Mouse (Mus musculus) adrenal gland, adult 18-20 months (tissue): Measurements from ENCODE around the gene Serinc3. TPM values are rescaled to one million over a fixed set of nuclear protein-coding genes. Genes with fewer than 3 reads are reported as not detected.
"Not testable (repeated sequence)": the region's sequence is repeated elsewhere in the genome, so short reads cannot be mapped to it uniquely, and the experiment has no call there.

ENCODE experiments used
- DNase-seq, 2 experiments: peaks; one replicate each; pipeline ENCODE4 v3.0.0; 2021 to 2022; ENCODE audit warnings: low spot score in 2 of 2
- total RNA-seq, 2 experiments: library from RNA; stranded (reverse); gene quantifications; 1 replicate in 1 of 2; 2 replicates in 1 of 2; pipeline ENCODE4 v1.2.3; 2021

Serinc3 gene
- total RNA-seq, 2 experiments from 2014 or later, result 521 to 567 TPM

- DNase-seq, result no peak
These were observed 22.1 kb upstream of the Serinc3 start for GRCm38 (mm10) chr2:163667045-163667444.

DNA sequence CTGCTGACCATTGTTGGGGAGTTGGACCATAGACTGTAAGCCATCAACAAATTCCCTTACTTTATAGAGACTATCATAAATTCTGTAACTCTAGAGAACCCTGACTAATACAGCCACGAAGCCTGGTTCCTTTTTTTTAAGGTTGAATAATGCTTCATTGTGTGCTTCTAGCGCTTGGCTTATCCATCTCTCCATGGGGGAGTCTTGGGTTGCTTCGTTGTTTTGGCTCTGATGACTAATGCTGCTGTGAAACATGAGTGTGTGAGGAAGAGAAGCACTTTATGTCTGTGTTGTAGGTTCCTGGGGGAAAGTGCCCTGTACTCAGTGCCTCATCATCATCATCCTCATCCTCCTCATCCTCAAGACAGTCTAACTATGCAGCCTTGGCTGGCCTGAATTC, 19.0 kb upstream of the Serinc3 start:
- no peak for DNase-seq

- DNase-seq, result no peak
These were observed 17.8 kb upstream of the Serinc3 start for GRCm38 (mm10) chr2:163662698-163663221.

GRCm38 (mm10) chr2:163662076-163662475, 17.1 kb upstream of the Serinc3 start:
- DNase-seq, result no peak

DNA sequence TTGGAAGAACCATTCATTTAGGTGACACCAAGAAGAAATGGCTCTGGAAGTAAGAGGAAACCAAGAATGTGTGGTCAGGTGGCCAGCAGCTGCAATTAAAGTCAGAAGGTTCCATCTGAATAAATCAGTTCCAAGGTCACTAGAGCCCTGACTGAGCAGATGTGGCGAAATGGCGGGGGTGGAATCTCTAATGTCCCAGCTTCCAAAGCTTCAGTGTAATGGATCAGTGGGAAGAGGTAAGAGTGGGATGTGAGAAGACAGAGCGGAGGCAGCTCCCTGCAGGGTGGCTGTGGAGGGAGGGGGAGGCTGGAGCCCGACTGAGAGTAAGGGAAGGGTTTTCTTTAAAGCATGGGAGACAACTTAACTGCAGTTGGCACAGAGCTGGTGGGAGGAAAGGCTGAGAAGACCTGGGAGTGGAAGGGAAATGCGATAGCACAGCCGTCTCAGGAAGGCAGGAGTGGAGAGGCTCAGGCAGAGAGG, 16.5 kb upstream of the Serinc3 start:
- DNase-seq, result peak in 1 of 2 experiments; percentile 23

- no peak for DNase-seq
These were observed 15.3 kb upstream of the Serinc3 start for GRCm38 (mm10) chr2:163660103-163660701.

GRCm38 (mm10) chr2:163659431-163659830, 14.5 kb upstream of the Serinc3 start:
- no peak for DNase-seq

DNA sequence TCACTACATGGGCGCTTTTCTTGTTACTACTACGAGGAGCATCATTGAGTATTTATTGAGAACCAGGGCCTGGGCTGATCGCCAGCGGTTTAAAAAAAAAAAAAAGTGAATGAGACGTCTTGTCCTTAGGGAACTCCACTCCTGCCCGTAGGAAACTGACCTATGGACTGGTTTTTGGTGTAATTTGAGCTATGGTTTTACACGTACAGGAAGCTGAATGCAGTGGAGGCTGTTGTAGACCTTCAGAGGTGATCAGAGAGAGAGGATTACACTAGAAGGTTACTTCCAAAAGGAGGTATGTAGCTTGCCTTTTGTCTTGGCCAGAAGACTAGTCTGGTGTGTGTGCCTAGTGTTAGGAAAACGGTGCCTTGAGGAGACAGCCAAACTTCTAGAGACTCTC, 14.0 kb upstream of the Serinc3 start:
- DNase-seq, result peak in 1 of 2 experiments; percentile 34

DNA sequence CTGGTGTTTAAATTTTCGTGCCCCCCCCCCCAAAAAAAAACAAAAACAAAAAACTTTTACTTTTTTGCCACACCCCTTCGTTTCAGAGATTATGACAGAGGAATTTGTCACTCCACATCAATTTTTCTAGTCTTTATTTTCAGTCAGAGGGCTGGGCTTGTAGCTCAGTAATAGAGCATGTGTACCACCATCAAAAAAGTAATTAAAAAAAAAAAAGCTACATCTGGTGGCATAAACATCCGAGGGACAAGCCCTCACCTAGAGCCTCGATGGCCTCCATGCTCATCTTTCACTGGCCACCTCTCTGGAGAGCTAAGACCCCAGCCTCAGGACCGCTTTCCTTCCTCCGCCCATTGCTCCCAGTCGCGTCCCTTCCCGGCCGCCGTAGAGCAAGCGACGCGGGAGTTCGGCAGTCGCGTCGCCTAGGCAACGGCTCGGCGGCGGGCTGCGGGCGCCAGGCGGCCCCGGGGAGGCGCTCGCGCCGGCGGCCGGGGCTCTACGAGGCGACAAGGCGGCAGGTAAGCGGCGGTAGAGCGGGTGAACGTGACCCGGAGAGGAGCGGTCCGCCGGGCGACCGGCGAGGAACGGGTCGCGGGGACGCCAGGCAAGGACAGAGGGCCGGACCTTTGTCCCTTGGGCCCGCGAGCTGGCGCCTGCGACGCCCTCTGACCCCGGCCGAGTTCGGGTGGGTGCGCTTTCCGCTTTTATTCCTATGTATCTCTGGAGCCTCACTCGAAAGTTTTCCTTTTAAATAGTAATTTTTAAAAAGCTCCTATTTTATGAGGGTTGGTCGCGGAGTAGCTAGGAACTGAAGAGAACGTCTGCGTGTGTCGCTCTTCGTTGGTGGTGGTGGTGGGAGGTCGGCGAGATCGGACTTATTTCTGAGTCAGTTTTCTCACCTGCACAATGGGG, 13.3 kb upstream of the Serinc3 start, which contains the start of gene Pkig:
TSS of gene Pkig (plus strand) at position 412 of the 912 bp plus-strand sequence.
- peak; percentile 82 to 88 for DNase-seq

DNA sequence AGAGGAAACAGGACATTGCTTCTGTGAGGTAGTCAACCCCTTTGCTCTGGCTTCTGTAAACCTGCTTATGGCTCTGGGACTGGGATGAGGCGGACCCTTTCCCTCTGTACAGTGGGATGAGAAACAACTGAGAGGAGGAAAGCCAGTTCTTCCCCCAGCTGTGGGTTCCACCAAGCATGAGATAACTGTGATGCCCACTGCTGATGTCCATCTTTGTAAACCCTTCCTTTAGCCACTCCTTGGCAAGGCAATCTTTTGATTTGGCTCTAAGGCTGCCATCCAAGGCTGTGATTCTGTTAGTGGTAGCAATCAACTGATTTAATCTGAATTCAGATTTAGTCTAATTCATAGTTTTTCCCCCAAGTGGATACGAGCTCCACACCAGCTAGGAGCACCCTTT, 12.6 kb upstream of the Serinc3 start:
- DNase-seq, result no peak

GRCm38 (mm10) chr2:163655699-163656098, 10.8 kb upstream of the Serinc3 start:
- not testable (repeated sequence) for DNase-seq

GRCm38 (mm10) chr2:163646461-163647080, 1.6 kb upstream of the Serinc3 start:
- DNase-seq, result no peak

- no peak for DNase-seq
These were observed 949 bp upstream of the Serinc3 start for GRCm38 (mm10) chr2:163645700-163646460.

DNA sequence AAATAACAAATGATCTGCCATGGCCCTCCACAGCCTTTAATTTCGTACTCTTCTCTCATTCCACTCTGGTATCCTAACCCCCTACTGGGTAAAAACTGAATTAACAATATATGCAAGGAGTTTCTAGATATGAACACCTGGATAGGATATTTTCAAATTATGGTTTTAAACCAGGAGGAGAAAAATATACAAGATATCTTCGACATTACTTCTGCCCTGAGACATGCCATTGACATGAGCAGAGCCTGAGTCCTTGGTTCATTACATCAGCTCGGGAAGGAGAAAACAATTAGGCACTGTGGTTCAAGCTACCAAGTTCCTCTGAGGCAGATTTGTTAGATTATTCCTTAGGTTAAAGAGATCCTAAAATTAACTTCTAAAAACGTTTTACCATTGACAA, 884 bp downstream of the Serinc3 start:
- DNase-seq, result no peak

GRCm38 (mm10) chr2:163643576-163643971, 1.4 kb downstream of the Serinc3 start:
- DNase-seq, result no peak

GRCm38 (mm10) chr2:163642685-163643575, 2.0 kb downstream of the Serinc3 start:
- no peak for DNase-seq

- no peak for DNase-seq
These were observed 3.2 kb downstream of the Serinc3 start for GRCm38 (mm10) chr2:163641681-163642080.

DNA sequence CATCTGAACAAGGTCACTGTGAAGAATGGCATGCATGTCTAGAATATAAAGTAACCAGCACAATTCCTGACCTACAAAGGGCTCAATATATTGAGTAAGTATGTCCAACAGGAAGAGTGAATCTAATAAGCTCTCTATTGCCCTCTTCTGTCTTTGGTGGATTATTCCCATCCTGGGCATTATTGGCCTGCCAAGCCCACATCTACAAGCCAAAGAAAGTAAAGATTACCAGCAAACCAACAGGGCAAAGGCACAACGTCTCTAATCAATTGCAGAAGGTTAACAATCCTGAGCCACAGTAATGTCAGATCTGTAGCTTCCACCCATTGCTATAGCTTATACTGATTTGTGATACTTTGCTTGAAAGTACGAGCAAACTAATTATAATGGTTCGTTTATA, 4.4 kb downstream of the Serinc3 start:
- no peak for DNase-seq

DNA sequence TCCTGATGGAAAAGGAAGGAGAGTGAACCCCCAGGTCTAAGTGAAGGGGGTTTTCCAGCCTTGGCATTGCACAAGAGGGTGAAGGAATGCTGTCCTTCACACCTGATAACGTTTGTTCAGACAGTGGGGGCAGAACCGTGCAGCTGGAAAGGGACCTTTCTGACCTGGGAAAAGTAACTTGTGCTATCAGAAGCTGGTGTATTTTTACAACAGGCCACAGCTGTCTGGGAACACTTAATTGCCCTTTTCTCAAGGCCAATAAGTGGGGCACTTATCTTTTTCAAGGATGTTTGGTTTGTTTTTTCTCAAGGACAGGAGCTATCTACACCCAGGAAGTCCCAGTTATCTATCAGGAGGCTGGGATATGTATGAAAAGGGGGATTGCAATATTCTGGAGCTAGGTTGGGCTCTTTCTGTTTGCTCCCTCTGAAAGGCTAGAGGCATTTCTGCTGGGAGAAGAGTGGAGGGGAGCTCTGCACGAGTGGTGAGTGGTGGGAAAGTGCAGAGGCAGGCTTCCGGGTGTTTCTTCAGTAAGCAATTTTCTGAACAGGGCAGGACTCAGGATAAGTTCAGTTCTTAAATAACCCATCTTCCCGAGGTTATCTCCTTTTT, 7.2 kb downstream of the Serinc3 start:
- no peak for DNase-seq
